Mouse (Mus musculus) lung, postnatal 0 days (tissue): ENCODE measurements around the gene Etv5. TPM values are rescaled to one million over a fixed set of nuclear protein-coding genes. Genes with fewer than 3 reads are reported as not detected.
"Not testable (repeated sequence)": the region's sequence is repeated elsewhere in the genome, so short reads cannot be mapped to it uniquely, and the experiment has no call there.

Experiments used
- ATAC-seq: fragments of 200-750 bp; cut with Nextera tagmentation; 2 replicates; pipeline ENCODE4 v1.8.0; 2017; ENCODE audit warnings: moderate library complexity
- DNase-seq: peaks from one replicate; pipeline ENCODE4 v3.0.0-alpha.2; 2016; ENCODE audit warnings: low spot score
- H3K27ac ChIP-seq: fragments of 300-500 bp; sonication (generic); 2 replicates; pipeline ENCODE4 v1.5.1; 2014; ENCODE audit warnings: antibody characterized with exemption, mild to moderate bottlenecking, low read length, mixed read lengths
- H3K27me3 ChIP-seq: fragments of 300-500 bp; sonication (generic); replicated peaks from 2 replicates; pipeline ENCODE4 v1.6.1; 2014; ENCODE audit warnings: low read length, mixed read lengths; ENCODE audit not compliant: insufficient read depth
- H3K36me3 ChIP-seq: fragments of 300-500 bp; sonication (generic); 2 replicates; pipeline ENCODE4 v1.6.1; 2014; ENCODE audit warnings: low read length, mixed read lengths; ENCODE audit not compliant: insufficient read depth
- H3K4me1 ChIP-seq: fragments of 300-500 bp; sonication (generic); 2 replicates; pipeline ENCODE4 v1.6.1; 2014; ENCODE audit warnings: antibody characterized with exemption, low read depth, low read length, mixed read lengths; ENCODE audit not compliant: insufficient read depth
- H3K4me2 ChIP-seq: fragments of 300-500 bp; sonication (generic); replicated peaks from 2 replicates; pipeline ENCODE4 v1.6.1; 2014; ENCODE audit warnings: low read depth, mild to moderate bottlenecking, low read length, moderate library complexity, mixed read lengths
- H3K4me3 ChIP-seq: fragments of 300-500 bp; sonication (generic); 2 replicates; pipeline ENCODE4 v1.5.1; 2014; ENCODE audit warnings: low read depth, low read length
- H3K9ac ChIP-seq: fragments of 300-500 bp; sonication (generic); replicated peaks from 2 replicates; pipeline ENCODE4 v1.6.1; 2014; ENCODE audit warnings: low read depth, mild to moderate bottlenecking
- H3K9me3 ChIP-seq: fragments of 300-500 bp; sonication (generic); 2 replicates; pipeline ENCODE4 v1.6.1; 2016; ENCODE audit warnings: low read length, mixed read lengths
- CTCF ChIP-seq: IDR thresholded peaks from 2 replicates; pipeline ENCODE4 v1.5.1; 2016; ENCODE audit warnings: antibody characterized with exemption, mild to moderate bottlenecking
- EP300 ChIP-seq: IDR thresholded peaks from 2 replicates; pipeline ENCODE4 v1.6.1; 2016; ENCODE audit warnings: antibody characterized with exemption, mild to moderate bottlenecking, control low read depth
- WGBS: fragments of 180-500 bp; shearing (Covaris S2); extraction: QIAGEN DNeasy Blood & Tissue Kit; methylation state at CpG from one replicate; pipeline ENCODE4 v1.1.7; 2014; 5-methylcytosine and 5-hydroxymethylcytosine counted together
- polyA plus RNA-seq: library from polyadenylated mRNA; unstranded; fragments of >200 nt; fragmentation: Nextera tagmentation; extraction: Ambion mirVana; gene quantifications from 2 replicates; pipeline ENCODE4 v1.2.1, GENCODE M21; 2015

The Etv5 gene
- polyA plus RNA-seq, 1 experiment from 2014 or later, result 78.5 TPM

DNA sequence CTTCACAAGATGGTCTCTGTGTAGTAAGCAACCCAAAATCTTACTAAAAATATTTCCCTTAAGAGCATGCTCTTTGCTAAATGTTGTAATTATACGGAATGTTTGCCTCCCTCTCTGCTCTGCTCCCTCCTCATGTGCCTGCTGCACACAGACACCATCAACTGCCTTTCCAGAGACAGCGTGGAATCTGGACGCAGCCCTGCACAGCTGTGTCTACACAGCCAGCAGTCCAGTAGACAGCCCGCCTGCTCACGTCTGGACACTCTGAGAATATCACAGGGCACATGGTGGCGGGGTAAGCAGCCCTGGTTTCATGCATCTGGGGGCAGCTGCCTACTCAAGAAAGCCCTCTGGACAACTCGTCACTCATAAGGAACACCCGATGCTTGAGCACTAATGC, 43.1 kb downstream of the Etv5 start:
- TF ChIP-seq CTCF (no peak), EP300 (no peak)
- Histone ChIP-seq H3K27ac (no peak overlapping the region), H3K9me3 (no peaks in the 10 kb centered on the region), H3K4me3 (no peak overlapping the region), H3K36me3 (no peaks in the 10 kb centered on the region; the same call in 1 of the 2 replicates), H3K4me1 (no peaks in the 10 kb centered on the region), H3K27me3 (no peaks in the 10 kb centered on the region), H3K9ac (no peak overlapping the region), H3K4me2 (no peak overlapping the region)
- DNase-seq (no peak), ATAC-seq (peak; percentile 32; the same call in 1 of the 2 replicates)
- WGBS, result 58% methylated on average over 8 of the region's 8 CpGs

DNA sequence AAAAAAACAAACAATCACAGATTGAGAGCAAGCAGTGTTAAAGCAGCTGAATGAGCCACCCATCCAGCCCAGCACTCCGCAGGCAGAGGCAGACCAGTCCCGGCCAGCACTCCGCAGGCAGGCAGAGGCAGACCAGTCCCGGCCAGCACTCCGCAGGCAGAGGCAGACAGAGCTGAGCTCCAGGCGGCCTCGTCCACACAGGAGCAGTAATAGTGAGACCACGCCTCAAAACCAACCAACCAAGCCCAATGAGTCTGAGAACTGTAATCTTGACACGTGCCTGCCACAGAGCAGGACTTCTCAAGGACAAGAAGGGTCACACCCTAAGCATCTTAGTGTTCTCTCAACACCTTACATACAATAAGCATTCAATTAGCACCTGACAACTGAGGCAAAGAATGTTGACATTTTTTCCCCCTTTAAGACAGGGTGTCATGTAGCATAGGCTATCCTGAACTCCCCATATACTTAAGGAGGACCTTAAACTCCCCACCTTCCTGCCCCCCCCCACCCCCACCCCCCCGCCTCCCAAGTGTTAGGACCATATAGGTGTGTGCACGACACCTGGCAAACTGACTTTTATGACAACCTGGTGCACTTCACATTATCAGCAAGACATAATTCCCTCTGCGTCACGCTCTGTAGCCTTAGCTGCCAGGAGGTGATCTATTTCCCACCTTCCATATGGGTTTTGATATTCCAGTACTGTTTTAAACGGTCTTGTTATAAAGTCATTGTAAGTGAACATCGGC, 44.2 kb downstream of the Etv5 start:
- no peak for DNase-seq
- WGBS, result 71% methylated on average over 15 of the region's 15 CpGs

DNA sequence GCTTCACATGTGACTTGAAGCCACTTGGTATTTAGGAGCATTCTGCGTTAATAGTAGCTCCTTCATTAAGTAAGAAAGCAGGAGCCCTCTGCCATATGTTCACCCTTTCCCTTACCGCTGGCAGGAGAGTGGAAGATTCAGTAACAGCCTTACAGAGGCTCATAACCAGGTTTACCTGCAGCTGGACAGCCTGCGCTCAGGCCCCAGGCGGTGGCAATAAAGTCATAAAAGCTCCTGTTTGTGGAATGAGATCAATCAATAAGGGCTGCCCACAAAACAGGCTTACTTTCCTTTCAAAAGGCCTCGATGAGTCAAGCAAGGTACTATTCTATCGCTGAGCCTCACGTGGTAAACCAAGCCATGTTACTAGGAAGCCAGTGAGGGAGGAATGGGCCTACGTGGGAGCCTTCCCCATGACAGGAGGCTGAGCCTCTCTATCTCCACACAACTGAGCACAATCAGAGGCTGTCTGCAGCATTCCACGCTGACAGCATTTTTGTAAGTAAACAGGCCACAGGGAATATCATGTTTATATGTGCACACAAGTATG, 49.1 kb downstream of the Etv5 start:
- H3K27me3 ChIP-seq, result no peaks in the 10 kb centered on the region
- DNase-seq (no peak), ATAC-seq (no peak)
- H3K9me3 ChIP-seq, result no peaks in the 10 kb centered on the region
- WGBS, result 80% methylated on average over 9 of the region's 9 CpGs
- no peaks in the 10 kb centered on the region for H3K4me1 ChIP-seq
- TF ChIP-seq EP300 (no peak), CTCF (no peak)
- no peak overlapping the region for H3K4me3 ChIP-seq
- no peak overlapping the region for H3K4me2 ChIP-seq
- no peak overlapping the region for H3K9ac ChIP-seq
- H3K36me3 ChIP-seq, result no peaks in the 10 kb centered on the region; the same call in 1 of the 2 replicates
- H3K27ac ChIP-seq, result no peak overlapping the region

More for the DNA sequence above, 44.2 kb downstream of the Etv5 start:
- Histone ChIP-seq H3K4me2 (no peak overlapping the region), H3K4me3 (no peak overlapping the region), H3K36me3 (no peaks in the 10 kb centered on the region; the same call in 1 of the 2 replicates), H3K4me1 (no peaks in the 10 kb centered on the region), H3K9me3 (no peaks in the 10 kb centered on the region), H3K9ac (no peak overlapping the region), H3K27me3 (no peaks in the 10 kb centered on the region), H3K27ac (no peak overlapping the region)
- 0 out of 2 replicates have a peak, but pooled peaks have one; percentile 16 for ATAC-seq
- no peak for TF ChIP-seq CTCF
- no peak for TF ChIP-seq EP300

DNA sequence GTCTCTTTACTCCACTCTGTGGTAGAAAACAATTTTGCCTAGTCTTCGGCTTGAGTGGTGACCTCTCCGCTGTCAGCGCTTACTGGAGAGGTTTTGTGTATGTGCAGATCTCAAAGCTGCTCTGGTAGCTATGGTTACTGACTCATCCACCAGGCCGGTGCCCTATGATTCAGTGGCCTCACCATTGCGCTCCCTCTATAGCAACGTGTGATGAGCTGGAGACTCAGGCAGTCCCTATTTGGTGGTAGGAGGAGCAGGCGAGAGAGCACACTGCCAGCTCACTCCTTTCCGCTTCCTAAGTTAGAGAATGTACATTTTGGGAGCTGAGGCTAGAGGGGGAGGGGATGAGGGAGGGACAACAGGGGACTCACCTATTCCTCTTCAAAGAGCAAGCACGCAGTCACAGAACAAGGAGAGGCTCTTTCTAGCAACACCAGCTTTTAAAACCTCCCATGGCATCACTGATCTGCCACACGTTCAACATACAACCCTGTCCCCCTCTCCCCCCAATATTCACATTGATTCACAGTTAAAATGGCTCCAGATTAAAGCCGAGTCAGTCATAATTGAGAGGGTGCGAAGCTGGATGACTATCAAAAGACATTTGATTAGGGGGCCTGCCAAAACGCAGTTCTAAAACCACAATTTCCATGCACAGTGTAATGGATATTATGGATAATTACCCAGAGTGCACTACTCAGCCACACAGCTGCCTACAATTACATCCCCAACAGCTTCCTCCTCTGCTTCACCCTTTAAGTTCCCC, 50.2 kb downstream of the Etv5 start:
- Histone ChIP-seq H3K27me3 (no peaks in the 10 kb centered on the region), H3K9ac (no peak overlapping the region), H3K36me3 (no peaks in the 10 kb centered on the region; the same call in 1 of the 2 replicates), H3K4me2 (no peak overlapping the region), H3K27ac (no peak overlapping the region), H3K4me3 (no peak overlapping the region), H3K9me3 (no peaks in the 10 kb centered on the region), H3K4me1 (no peaks in the 10 kb centered on the region)
- ATAC-seq, result peak; percentile 85
- peak; percentile 40 for DNase-seq
- 53% methylated on average over 13 of the region's 13 CpGs for WGBS
- TF ChIP-seq EP300 (no peak), CTCF (no peak)

DNA sequence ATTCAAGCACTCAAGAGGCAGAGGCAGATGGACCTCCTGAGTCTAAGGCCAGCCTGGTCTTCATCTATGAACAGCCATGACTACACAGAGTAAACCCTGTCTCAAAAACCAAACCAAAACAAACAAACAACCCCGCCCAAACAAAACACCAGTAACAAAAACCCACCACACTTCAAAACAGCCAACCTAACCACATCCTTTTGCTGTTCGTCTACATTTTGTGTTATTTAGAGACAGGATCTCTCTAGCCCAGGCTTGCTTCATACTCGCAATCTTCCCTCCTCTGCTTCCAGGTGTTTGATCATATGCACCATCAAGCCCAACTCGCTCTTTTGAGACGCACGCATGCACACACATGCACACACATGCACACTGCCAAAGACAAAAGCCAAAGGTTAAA, 51.8 kb downstream of the Etv5 start:
- H3K36me3 ChIP-seq, result no peaks in the 10 kb centered on the region; the same call in 1 of the 2 replicates
- no peak overlapping the region for H3K9ac ChIP-seq
- H3K9me3 ChIP-seq, result no peaks in the 10 kb centered on the region
- TF ChIP-seq EP300 (no peak), CTCF (no peak)
- DNase-seq, result no peak
- H3K4me1 ChIP-seq, result no peaks in the 10 kb centered on the region
- ATAC-seq, result no peak
- H3K4me3 ChIP-seq, result no peak overlapping the region
- no peak overlapping the region for H3K27ac ChIP-seq
- H3K4me2 ChIP-seq, result no peak overlapping the region
- WGBS, result 89% methylated on average over 6 of the region's 6 CpGs
- no peaks in the 10 kb centered on the region for H3K27me3 ChIP-seq

DNA sequence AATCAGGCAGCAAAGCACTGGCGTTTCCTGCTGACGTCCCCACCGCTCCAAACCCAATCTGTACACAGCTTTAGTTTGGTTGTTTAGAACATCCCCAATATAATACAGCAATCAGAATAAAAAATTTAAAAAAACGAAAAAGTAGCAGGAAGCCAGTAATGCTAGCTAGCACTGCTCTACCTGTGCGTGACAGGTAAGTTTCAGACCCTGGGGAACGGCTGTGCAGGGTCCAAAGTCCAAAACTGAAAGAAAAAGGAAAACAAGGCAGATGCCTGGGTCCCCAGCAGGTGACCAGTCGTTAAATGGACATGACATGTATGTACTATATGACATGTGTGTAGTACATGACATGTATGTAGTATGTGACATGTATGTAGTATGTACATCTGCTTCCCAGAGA, 57.5 kb downstream of the Etv5 start:
- not testable (repeated sequence) for H3K4me1 ChIP-seq, H3K27me3 ChIP-seq, H3K9ac ChIP-seq, H3K27ac ChIP-seq, H3K9me3 ChIP-seq, H3K4me3 ChIP-seq, DNase-seq, ATAC-seq, H3K4me2 ChIP-seq, H3K36me3 ChIP-seq
- WGBS, result 79% methylated on average over 6 of the region's 7 CpGs
